8 mouse cellular contexts compared by ENCODE assay signal in the genomic region with DNA sequence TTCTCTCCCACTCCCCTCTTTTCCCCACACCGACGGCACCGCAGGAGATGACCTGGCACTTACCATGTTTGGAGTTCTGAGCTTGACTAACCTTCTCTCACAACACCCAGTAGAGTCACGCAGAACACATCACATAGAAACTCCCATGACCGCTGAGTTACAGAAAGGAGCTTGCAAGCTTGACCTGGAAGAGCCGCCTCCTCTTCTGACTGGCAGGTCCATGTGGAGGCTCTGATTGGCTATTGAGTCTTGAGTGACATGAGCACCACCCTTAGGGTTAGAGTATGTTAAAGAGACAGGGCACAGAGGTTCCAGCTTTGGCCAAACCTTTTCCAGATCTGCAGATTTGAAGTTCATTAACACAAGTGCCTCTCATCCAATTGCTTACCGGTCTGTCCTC. TPM values are rescaled to one million over a fixed set of nuclear protein-coding genes. Genes with fewer than 3 reads are reported as not detected.
A peak's percentile ranks its signal among the peaks of the same experiment; 100 is the strongest.
DNase-seq lines count a peak whose midpoint lies in the region; ATAC-seq and TF ChIP-seq lines count a peak whose summit lies in the region.
"Not testable (repeated sequence)": the region's sequence is repeated elsewhere in the genome, so short reads cannot be mapped to it uniquely, and the experiment has no call there.

A gene (minus strand): TSS at position 153 of the 400 bp plus-strand sequence.

- TF ChIP-seq CTCF in CH12.LX (conservative IDR thresholded peaks at IDR 0.05 in 1 of 2, IDR thresholded peaks at IDR 0.05 in 1 of 2; ENCODE audit: low read depth in 2 of 2, low read length in 2 of 2); lung, embryonic 14.5 days (IDR thresholded peaks at IDR 0.05; ENCODE audit: low read depth): not testable (repeated sequence)

- peak within 1 kb of the TSS; percentile 76 for H3K9ac ChIP-seq in CH12.LX (ENCODE audit: insufficient read depth, low read depth)
- H3K9ac ChIP-seq in lung, embryonic 14.5 days, result peak within 1 kb of the TSS; percentile 23; the same call in 1 of the 2 replicates

- H3K4me1 ChIP-seq in CH12.LX (ENCODE audit: control insufficient read depth in 1 of 2, insufficient read depth in 2 of 2); hindbrain, embryonic 10.5 days (replicated peaks); lung, embryonic 14.5 days (ENCODE audit: insufficient read depth): not testable (repeated sequence)

- not testable (repeated sequence) for H3K9me3 ChIP-seq in CH12.LX (replicated peaks; ENCODE audit: low read length); hindbrain, embryonic 10.5 days; lung, embryonic 14.5 days (ENCODE audit: low read depth, low read length)

- DNase-seq in CH12.LX (ENCODE audit: extremely low read depth), result peak; percentile 31
- peak; percentile 84 for DNase-seq in cerebellum, adult 11 months
- DNase-seq in frontal cortex, adult 2 months (ENCODE audit: extremely low spot score in 1 of 2, low spot score in 1 of 2), result peak; percentile 90 to 94
- peak; percentile 2 for DNase-seq in hindbrain, embryonic 10.5 days (ENCODE audit: low spot score)
- peak; percentile 93 for DNase-seq in layer of hippocampus, adult 9-10 months (ENCODE audit: low spot score)
- DNase-seq in lung, embryonic 14.5 days, result peak; percentile 39
- DNase-seq in testis, postnatal 14 days (ENCODE audit: low spot score), result peak; percentile 81

- H3K36me3 ChIP-seq in CH12.LX (replicated peaks in 1 of 2; ENCODE audit: control insufficient read depth in 1 of 2, insufficient read depth in 1 of 2, low read length in 1 of 2); hindbrain, embryonic 10.5 days; lung, embryonic 14.5 days (ENCODE audit: insufficient read depth): not testable (repeated sequence)

- H3K27me3 ChIP-seq in CH12.LX (replicated peaks); hindbrain, embryonic 10.5 days (ENCODE audit: insufficient read depth, poor library complexity, severe bottlenecking); lung, embryonic 14.5 days (ENCODE audit: insufficient read depth, low read length): not testable (repeated sequence)

- 2% methylated on average over 7 of the region's 7 CpGs for WGBS in hindbrain, embryonic 10.5 days
- 0% methylated on average over 4 of the region's 7 CpGs for WGBS in lung, embryonic 14.5 days

- TF ChIP-seq POLR2A in CH12.LX (IDR thresholded peaks at IDR 0.05; ENCODE audit: low read depth, low read length), result not testable (repeated sequence)

- not testable (repeated sequence) for H3K27ac ChIP-seq in CH12.LX (ENCODE audit: insufficient read depth, low read depth); lung, embryonic 14.5 days (ENCODE audit: low read depth)
- H3K27ac ChIP-seq in hindbrain, embryonic 10.5 days, result peak within 1 kb of the TSS; percentile 69

- not testable (repeated sequence) for TF ChIP-seq EP300 in CH12.LX (IDR thresholded peaks at IDR 0.05; ENCODE audit: low read length)

- in situ Hi-C loops in CH12.LX (cut with MboI; ENCODE audit: low pct_ligation_motif_present, low pct_unique_long_range_greater_than_20kb, low sequenced_read_pairs), result not testable (repeated sequence)

- dilution Hi-C loops in CH12.LX (cut with MboI; ENCODE audit: extremely low pct_ligation_motif_present, extremely low pct_unique_long_range_greater_than_20kb, low sequenced_read_pairs), result not testable (repeated sequence)

- peak within 1 kb of the TSS; percentile 38 to 84 (median 44) for H3K4me3 ChIP-seq in CH12.LX (replicated peaks in 1 of 3; ENCODE audit: low read depth in 2 of 3, low read length in 2 of 3, poor library complexity in 1 of 3)
- peak within 1 kb of the TSS; percentile 55 for H3K4me3 ChIP-seq in hindbrain, embryonic 10.5 days
- peak within 1 kb of the TSS; percentile 37 for H3K4me3 ChIP-seq in lung, embryonic 14.5 days (ENCODE audit: low read depth, low read length)

- ATAC-seq in lung, embryonic 14.5 days (ENCODE audit: insufficient read depth); neutrophil, adult 5-6 weeks (ENCODE audit: extremely low read depth, insufficient number of reproducible peaks, low FRiP score, poor library complexity, severe bottlenecking): not testable (repeated sequence)

- peak within 1 kb of the TSS; percentile 44; the same call in 1 of the 2 replicates for H3K4me2 ChIP-seq in CH12.LX (ENCODE audit: insufficient read depth, low read depth, poor library complexity, severe bottlenecking)
- H3K4me2 ChIP-seq in lung, embryonic 14.5 days, result peak within 1 kb of the TSS; percentile 43; the same call in 1 of the 2 replicates

- H3K79me2 ChIP-seq in CH12.LX (replicated peaks; ENCODE audit: control insufficient read depth, extremely low read depth, insufficient read depth, poor library complexity, severe bottlenecking), result not testable (repeated sequence)

- not testable (repeated sequence) for TF ChIP-seq RAD21 in CH12.LX (IDR thresholded peaks at IDR 0.05; ENCODE audit: low read depth, low read length)

RNA-seq across cellular contexts. Expression of the gene that starts here (rescaled TPM):
- total RNA-seq in CH12.LX (2012; rRNA removed), result 11.3 and 14.9 TPM in 2 replicates
- total RNA-seq in CH12.LX (2014; rRNA removed), result 25.9 and 29.6 TPM in 2 replicates
- polyA plus RNA-seq in CH12.LX (2012; ENCODE audit: insufficient read length, low read depth), result 11.8 and 19.0 TPM in 2 replicates
- polyA plus RNA-seq in frontal cortex, adult 2 months (2012; rRNA removed), result 18.6 and 23.6 TPM in 2 replicates
- 16.0 and 16.7 TPM in 2 replicates for polyA plus RNA-seq in hindbrain, embryonic 10.5 days (2016; fragmentation: Nextera tagmentation; extraction: Ambion mirVana)
- 21.2 and 22.9 TPM in 2 replicates for polyA plus RNA-seq in lung, embryonic 14.5 days (2014; fragmentation: Nextera tagmentation; extraction: Ambion mirVana)
- total RNA-seq in neutrophil, adult 5-6 weeks (2017), result 14.4 and 15.1 TPM in 2 replicates

Comparison
In these comparisons a context has a peak if more than half of its experiments do, and no peak if none do; other contexts are left out.
1. DNase-seq: peak in every context shown above with its lines; median percentile 93 in layer of hippocampus, adult 9-10 months; 92 in frontal cortex, adult 2 months; 84 in cerebellum, adult 11 months; 81 in testis, postnatal 14 days; 39 in lung, embryonic 14.5 days; 31 in CH12.LX; 2 in hindbrain, embryonic 10.5 days.